Mouse (Mus musculus): Measurements from ENCODE around the gene Enpp1.

DNA sequence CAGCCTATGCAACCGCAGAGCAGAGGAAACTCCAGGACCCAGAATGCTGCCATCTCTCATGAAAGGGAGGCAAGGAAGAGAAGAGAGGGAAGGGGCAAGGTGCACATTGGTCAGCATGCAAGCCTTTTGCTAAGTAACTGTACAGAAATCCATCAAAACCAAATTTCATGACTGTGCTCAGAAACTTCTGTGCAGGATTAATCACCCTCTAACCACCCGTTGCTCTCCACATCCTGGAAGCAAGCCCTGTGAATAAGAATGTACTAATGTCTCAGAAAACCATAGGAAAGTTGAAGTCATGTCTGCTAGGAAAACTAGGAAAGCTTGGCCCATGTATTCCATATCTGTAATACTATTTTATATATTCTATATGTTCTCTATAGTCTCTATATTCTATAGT is 27.2 kb upstream of the Enpp1 start:
- TF ChIP-seq CTCF (IDR thresholded peaks at IDR 0.05; ENCODE audit: control insufficient read depth, insufficient read depth, low read length) (no peak), POLR2A (IDR thresholded peaks at IDR 0.05; ENCODE audit: borderline replicate concordance, control insufficient read depth, low read depth, low read length) (no peak)
